Mouse (Mus musculus) ovary, adult 2 months (tissue): Measurements from ENCODE around the gene Gpr15. TPM values are rescaled to one million over a fixed set of nuclear protein-coding genes. Genes with fewer than 3 reads are reported as not detected.

ENCODE experiments used
- polyA plus RNA-seq: library from polyadenylated mRNA; depleted of rRNA; stranded (reverse); fragments of >200 nt; gene quantifications from 2 replicates; pipeline ENCODE4 v1.2.3, GENCODE M21; 2012; rRNA removed

The Gpr15 gene
- polyA plus RNA-seq: not detected in 2 replicates

GRCm38 (mm10) chr16:58718666-58719120 lies at the start of gene Gpr15:
Gene Gpr15, minus strand, starts transcription at chr16:58719070.

DNA sequence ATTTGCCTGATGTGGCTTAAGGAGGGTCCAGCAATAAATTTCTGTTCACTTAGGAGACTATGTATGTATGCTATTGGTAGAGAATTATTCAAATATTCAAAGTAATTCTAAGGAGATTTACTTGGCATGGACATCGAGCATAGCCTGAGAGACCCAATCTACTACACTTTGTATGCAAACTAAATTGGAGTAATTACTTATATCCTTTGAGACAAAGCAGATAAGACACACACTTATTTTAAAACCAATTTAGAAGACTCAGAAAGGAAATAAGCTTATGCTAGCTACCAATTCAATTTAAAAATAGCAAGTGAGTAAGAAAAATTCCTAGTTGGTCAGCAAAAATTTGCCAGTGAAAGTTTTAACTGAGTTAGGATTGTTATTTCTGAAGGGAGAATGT lies 44.2 kb upstream of the Gpr15 start, which contains the start of gene Olfr172:
TSS of gene Olfr172 (minus strand) at position 101 of the 400 bp plus-strand sequence.

GRCm38 (mm10) chr16:58727477-58728131 lies 8.7 kb upstream of the Gpr15 start, which contains the start of gene Cldnd1:
Gene Cldnd1, plus strand, starts transcription at chr16:58727910.

GRCm38 (mm10) chr16:58669917-58670630 lies 48.8 kb downstream of the Gpr15 start, which contains the start of gene Cpox:
Gene Cpox, plus strand, starts transcription at chr16:58670292.

Other genes starting within 250 kb of the Gpr15 start
- gene St3gal6, start 194.8 kb downstream of the Gpr15 start, polyA plus RNA-seq: 14.5 and 16.7 TPM in 2 replicates
- 1.5 and 1.7 TPM in 2 replicates for gene Gm813, start 102.1 kb downstream of the Gpr15 start, polyA plus RNA-seq
- gene E330017A01Rik, start 80.3 kb downstream of the Gpr15 start, polyA plus RNA-seq: 0.47 and 0.83 TPM in 2 replicates
- 19.2 and 27.5 TPM in 2 replicates for gene Cpox, start 48.8 kb downstream of the Gpr15 start, polyA plus RNA-seq
- gene Cldnd1, start 8.8 kb upstream of the Gpr15 start, polyA plus RNA-seq: 71.2 and 80.6 TPM in 2 replicates
- gene Olfr172, start 44.1 kb upstream of the Gpr15 start, polyA plus RNA-seq: not detected in 2 replicates
- gene Olfr173, start 81.2 kb upstream of the Gpr15 start, polyA plus RNA-seq: not detected in 2 replicates
- gene Olfr175-ps1, start 107.7 kb upstream of the Gpr15 start, polyA plus RNA-seq: not detected in 2 replicates
- gene Olfr177, start 155.7 kb upstream of the Gpr15 start, polyA plus RNA-seq: not detected in 2 replicates
- not detected in 2 replicates for gene Olfr178, start 173.0 kb upstream of the Gpr15 start, polyA plus RNA-seq
- gene Olfr181, start 209.7 kb upstream of the Gpr15 start, polyA plus RNA-seq: not detected in 2 replicates
- gene Olfr180, start 210.3 kb upstream of the Gpr15 start, polyA plus RNA-seq: not detected in 2 replicates